Mouse (Mus musculus): ENCODE data around the gene Rab37.

DNA sequence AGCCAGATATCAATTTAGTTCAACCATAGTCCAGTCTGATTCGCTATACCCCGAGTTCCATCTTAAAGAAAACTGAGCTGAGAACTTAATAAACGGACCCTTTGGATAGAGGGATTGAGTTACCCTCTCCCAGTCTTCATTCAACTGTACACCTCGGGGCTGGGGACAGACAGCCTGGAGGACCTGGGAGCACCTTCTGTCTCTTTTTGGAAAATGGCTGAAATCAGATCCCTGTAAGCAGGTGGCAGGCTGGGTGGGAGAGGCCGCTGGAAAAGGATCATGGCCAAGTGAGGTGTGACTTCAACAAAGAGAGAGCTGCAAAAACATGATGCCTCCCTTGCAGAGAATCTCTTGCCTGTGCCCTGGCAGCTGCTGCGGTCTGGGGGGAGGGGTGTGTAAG, 9.0 kb upstream of the Rab37 start:
- TF ChIP-seq CTCF (IDR thresholded peaks at IDR 0.05; ENCODE audit: borderline replicate concordance, insufficient read depth, low read depth, low read length) (no peak), POLR2A (IDR thresholded peaks at IDR 0.05; ENCODE audit: borderline replicate concordance, insufficient read depth, low read length) (no peak)
